Mouse (Mus musculus) hindbrain, postnatal 0 days (tissue): ENCODE measurements around the gene Slit3. TPM values are rescaled to one million over a fixed set of nuclear protein-coding genes. Genes with fewer than 3 reads are reported as not detected.

ENCODE experiments used
- ATAC-seq: fragments of 200-750 bp; cut with Nextera tagmentation; 2 replicates; pipeline ENCODE4 v1.8.0; 2017; ENCODE audit warnings: mild to moderate bottlenecking, moderate TSS enrichment, moderate library complexity
- DNase-seq: peaks from one replicate; pipeline ENCODE4 v3.0.0-alpha.2; 2015; ENCODE audit warnings: low spot score
- H3K27ac ChIP-seq: fragments of 300-500 bp; sonication (generic); 2 replicates; pipeline ENCODE4 v1.5.1; 2014; ENCODE audit warnings: mild to moderate bottlenecking
- H3K27me3 ChIP-seq: fragments of 300-500 bp; sonication (generic); 2 replicates; pipeline ENCODE4 v1.6.1; 2014; ENCODE audit warnings: low read length, mixed read lengths; ENCODE audit not compliant: insufficient read depth
- H3K36me3 ChIP-seq: fragments of 300-500 bp; sonication (generic); 2 replicates; pipeline ENCODE4 v1.6.1; 2014; ENCODE audit warnings: low read length, mixed read lengths; ENCODE audit not compliant: insufficient read depth
- H3K4me1 ChIP-seq: fragments of 300-500 bp; sonication (generic); 2 replicates; pipeline ENCODE4 v1.6.1; 2014; ENCODE audit warnings: antibody characterized with exemption, low read length, mixed read lengths; ENCODE audit not compliant: insufficient read depth
- H3K4me2 ChIP-seq: fragments of 300-500 bp; sonication (generic); 2 replicates; pipeline ENCODE4 v1.6.1; 2014; ENCODE audit warnings: low read depth, mild to moderate bottlenecking, low read length, moderate library complexity, mixed read lengths
- H3K4me3 ChIP-seq: fragments of 300-500 bp; sonication (generic); 2 replicates; pipeline ENCODE4 v1.5.1; 2014; ENCODE audit warnings: low read length
- H3K9ac ChIP-seq: fragments of 300-500 bp; sonication (generic); replicated peaks from 2 replicates; pipeline ENCODE4 v1.6.1; 2014; ENCODE audit warnings: mild to moderate bottlenecking, low read length, moderate library complexity, mixed read lengths
- H3K9me3 ChIP-seq: fragments of 300-500 bp; sonication (generic); 2 replicates; pipeline ENCODE4 v1.6.1; 2016; ENCODE audit warnings: low read length, mixed read lengths
- CTCF ChIP-seq: IDR thresholded peaks from 2 replicates; pipeline ENCODE4 v1.5.1; 2016; ENCODE audit warnings: antibody characterized with exemption, control low read depth, low read depth
- WGBS: fragments of 180-500 bp; shearing (Covaris S2); extraction: QIAGEN DNeasy Blood & Tissue Kit; methylation state at CpG from one replicate; pipeline ENCODE4 v1.1.7; 2014; 5-methylcytosine and 5-hydroxymethylcytosine counted together
- polyA plus RNA-seq: library from polyadenylated mRNA; unstranded; fragments of >200 nt; fragmentation: Nextera tagmentation; extraction: Ambion mirVana; gene quantifications from 2 replicates; pipeline ENCODE4 v1.2.1, GENCODE M21; 2015
- total RNA-seq: library from RNA; depleted of rRNA; stranded (reverse); fragments of >200 nt; gene quantifications from 2 replicates; pipeline ENCODE4 v1.2.3, GENCODE M21; 2014

The Slit3 gene
- total and polyA plus RNA-seq, 2 experiments from 2014 or later: 4.9 to 13.4 TPM

GRCm38 (mm10) chr11:35306922-35307321 lies 185.9 kb downstream of the Slit3 start:
- 0 out of 2 replicates have a peak, but pooled peaks cover 5% of the 10 kb centered on the region for H3K4me1 ChIP-seq
- DNase-seq (no peak), ATAC-seq (no peak)
- H3K4me3 ChIP-seq: no peak overlapping the region
- H3K27ac ChIP-seq: no peak overlapping the region
- no peaks in the 10 kb centered on the region for H3K36me3 ChIP-seq
- no peak overlapping the region for H3K9ac ChIP-seq
- H3K4me2 ChIP-seq: no peak overlapping the region
- H3K27me3 ChIP-seq: no peaks in the 10 kb centered on the region
- no peak for TF ChIP-seq CTCF
- no peaks in the 10 kb centered on the region for H3K9me3 ChIP-seq
- WGBS: 59% methylated on average over 5 of the region's 5 CpGs

- TF ChIP-seq CTCF: no peak
- Histone ChIP-seq H3K9me3 (no peaks in the 10 kb centered on the region), H3K9ac (no peak overlapping the region), H3K27me3 (no peaks in the 10 kb centered on the region), H3K4me3 (no peak overlapping the region), H3K4me2 (no peak overlapping the region), H3K36me3 (no peaks in the 10 kb centered on the region), H3K4me1 (0 out of 2 replicates have a peak, but pooled peaks cover 5% of the 10 kb centered on the region), H3K27ac (no peak overlapping the region)
- ATAC-seq (no peak), DNase-seq (no peak)
- 61% methylated on average over 4 of the region's 4 CpGs for WGBS
These were observed 187.0 kb downstream of the Slit3 start for GRCm38 (mm10) chr11:35307992-35308391.

- no peaks in the 10 kb centered on the region for H3K9me3 ChIP-seq
- no peak for TF ChIP-seq CTCF
- ATAC-seq (no peak), DNase-seq (no peak)
- no peaks in the 10 kb centered on the region for H3K4me1 ChIP-seq
- H3K36me3 ChIP-seq: no peaks in the 10 kb centered on the region
- H3K4me3 ChIP-seq: no peak overlapping the region
- no peaks in the 10 kb centered on the region for H3K27me3 ChIP-seq
- no peak overlapping the region for H3K4me2 ChIP-seq
- 80% methylated on average over 5 of the region's 5 CpGs for WGBS
- H3K27ac ChIP-seq: no peak overlapping the region
- H3K9ac ChIP-seq: no peak overlapping the region
These were observed 194.5 kb downstream of the Slit3 start for GRCm38 (mm10) chr11:35315449-35316028.

GRCm38 (mm10) chr11:35317221-35317620 lies 196.2 kb downstream of the Slit3 start:
- H3K4me3 ChIP-seq: no peak overlapping the region
- H3K9ac ChIP-seq: no peak overlapping the region
- TF ChIP-seq CTCF: no peak
- no peak overlapping the region for H3K27ac ChIP-seq
- ATAC-seq: no peak
- no peak for DNase-seq
- no peaks in the 10 kb centered on the region for H3K4me1 ChIP-seq
- no peaks in the 10 kb centered on the region for H3K36me3 ChIP-seq
- no peaks in the 10 kb centered on the region for H3K9me3 ChIP-seq
- WGBS: 90% methylated on average over 5 of the region's 5 CpGs
- no peaks in the 10 kb centered on the region for H3K27me3 ChIP-seq
- no peak overlapping the region for H3K4me2 ChIP-seq

- DNase-seq (no peak), ATAC-seq (peak; percentile 47)
- Histone ChIP-seq H3K9ac (no peak overlapping the region), H3K4me3 (no peak overlapping the region), H3K4me2 (no peak overlapping the region), H3K27me3 (no peaks in the 10 kb centered on the region), H3K27ac (no peak overlapping the region), H3K9me3 (no peaks in the 10 kb centered on the region), H3K36me3 (no peaks in the 10 kb centered on the region), H3K4me1 (no peaks in the 10 kb centered on the region)
- no peak for TF ChIP-seq CTCF
- 58% methylated on average over 7 of the region's 7 CpGs for WGBS
These were observed 196.9 kb downstream of the Slit3 start for GRCm38 (mm10) chr11:35317775-35318432.

- Histone ChIP-seq H3K4me3 (no peak overlapping the region), H3K4me2 (no peak overlapping the region), H3K9ac (no peak overlapping the region), H3K4me1 (no peaks in the 10 kb centered on the region), H3K27ac (no peak overlapping the region), H3K36me3 (no peaks in the 10 kb centered on the region), H3K9me3 (no peaks in the 10 kb centered on the region), H3K27me3 (no peaks in the 10 kb centered on the region)
- TF ChIP-seq CTCF: no peak
- ATAC-seq (0 out of 2 replicates have a peak, but pooled peaks have one; percentile 4), DNase-seq (peak; percentile 34)
- WGBS: 66% methylated on average over 12 of the region's 12 CpGs
These were observed 197.5 kb downstream of the Slit3 start for GRCm38 (mm10) chr11:35318433-35319020.

GRCm38 (mm10) chr11:35320518-35320917 lies 199.5 kb downstream of the Slit3 start:
- Histone ChIP-seq H3K4me3 (no peak overlapping the region), H3K4me2 (no peak overlapping the region), H3K36me3 (no peaks in the 10 kb centered on the region), H3K4me1 (no peaks in the 10 kb centered on the region), H3K27me3 (no peaks in the 10 kb centered on the region), H3K9ac (no peak overlapping the region), H3K27ac (no peak overlapping the region), H3K9me3 (no peaks in the 10 kb centered on the region)
- ATAC-seq (no peak), DNase-seq (no peak)
- TF ChIP-seq CTCF: no peak
- WGBS: 70% methylated on average over 2 of the region's 3 CpGs
